Mouse (Mus musculus): ENCODE results near the gene Rreb1.

- no peak for TF ChIP-seq CTCF (IDR thresholded peaks at IDR 0.05; ENCODE audit: low read depth, low read length)
- TF ChIP-seq POLR2A (IDR thresholded peaks at IDR 0.05; ENCODE audit: extremely low read depth, insufficient read depth, low read length), result no peak
Observed at GRCm38 (mm10) chr13:37904436-37904835, 126.2 kb downstream of the Rreb1 start.

Measured in liver, adult 2 months (tissue).